Mouse (Mus musculus) heart, postnatal 36 days (tissue): Measurements from ENCODE around the gene Thap12. TPM values are rescaled to one million over a fixed set of nuclear protein-coding genes. Genes with fewer than 3 reads are reported as not detected.

Experiments used
- DNase-seq, 2 experiments: peaks; one replicate each; pipeline ENCODE4 v3.0.0; 2021 to 2022
- intact Hi-C: fragments of 180-260 bp; cut with DNase I; formaldehyde crosslinking; loops from one replicate; pipeline ENCODE4 v1.15.1; 2025
- total RNA-seq, 2 experiments: library from RNA; stranded (reverse); gene quantifications; 2 replicates each; pipeline ENCODE4 v1.2.3; 2021

Gene Thap12
- total RNA-seq, 2 experiments from 2014 or later = 71.1 to 72.8 TPM

DNA sequence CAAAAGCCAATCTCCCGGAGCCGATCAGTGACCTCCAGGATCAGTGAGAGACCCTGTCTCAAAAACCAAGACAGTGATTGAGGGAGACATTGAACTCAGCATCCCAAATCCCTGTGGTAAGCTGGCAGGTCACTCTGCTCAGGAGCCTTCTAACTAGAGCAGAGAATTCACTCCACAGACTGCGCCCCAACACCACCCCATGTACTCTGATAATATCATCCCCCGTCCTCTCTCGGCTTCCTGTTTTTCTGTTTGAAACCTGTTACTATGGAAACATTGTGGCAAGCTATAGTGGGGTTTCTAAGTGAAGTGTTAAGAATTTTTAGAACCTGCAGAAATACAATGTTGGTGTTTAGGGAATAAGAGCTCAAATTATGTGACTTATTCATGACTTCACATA is 8.9 kb upstream of the Thap12 start:
- DNase-seq = no peak
- intact Hi-C loops = no loop called here

DNA sequence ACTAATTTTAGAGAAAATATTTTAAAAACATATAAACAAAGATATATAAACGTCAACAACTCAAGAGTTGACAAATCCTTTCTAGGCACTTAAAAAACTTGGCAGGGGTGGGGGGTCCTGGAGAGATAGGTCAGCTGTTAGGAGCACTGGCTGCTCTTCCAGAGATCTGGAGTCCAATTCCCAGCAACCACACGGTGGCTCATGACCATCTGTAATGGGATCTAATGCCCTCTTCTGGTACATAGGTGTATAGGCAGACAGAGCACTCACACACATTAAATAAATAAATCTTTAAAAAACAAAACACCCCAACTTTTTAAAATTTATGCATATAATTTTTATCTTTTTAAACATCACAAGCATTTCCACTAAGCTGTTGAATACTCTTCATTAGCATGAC is 5.4 kb upstream of the Thap12 start:
- intact Hi-C loops = loop anchor here (5.0 kb wide), 1 partner anchor 215 kb away; no protein-coding TSS in a partner anchor
- no peak for DNase-seq

DNA sequence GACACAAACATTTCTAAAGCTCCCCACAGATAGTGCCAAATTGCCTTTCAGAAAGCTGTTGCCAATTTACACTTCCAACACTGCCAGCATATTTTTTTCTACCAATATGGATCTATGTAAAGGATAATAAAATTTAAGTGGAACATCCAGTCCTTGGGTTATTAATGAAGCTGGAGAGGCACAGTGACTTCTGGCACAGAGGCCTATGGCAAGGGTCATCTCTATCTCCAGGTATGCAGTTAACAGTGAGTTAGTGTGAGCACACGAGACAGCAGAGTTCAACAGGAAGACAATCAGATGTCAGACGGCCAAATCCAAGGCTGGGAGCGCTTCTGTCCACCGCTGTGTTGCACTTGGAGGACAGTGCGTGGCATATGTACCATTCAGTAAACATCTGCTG is 4.9 kb upstream of the Thap12 start:
- no peak for DNase-seq
- intact Hi-C loops = loop anchor here (5.0 kb wide), 1 partner anchor 216 kb away; no protein-coding TSS in a partner anchor

DNA sequence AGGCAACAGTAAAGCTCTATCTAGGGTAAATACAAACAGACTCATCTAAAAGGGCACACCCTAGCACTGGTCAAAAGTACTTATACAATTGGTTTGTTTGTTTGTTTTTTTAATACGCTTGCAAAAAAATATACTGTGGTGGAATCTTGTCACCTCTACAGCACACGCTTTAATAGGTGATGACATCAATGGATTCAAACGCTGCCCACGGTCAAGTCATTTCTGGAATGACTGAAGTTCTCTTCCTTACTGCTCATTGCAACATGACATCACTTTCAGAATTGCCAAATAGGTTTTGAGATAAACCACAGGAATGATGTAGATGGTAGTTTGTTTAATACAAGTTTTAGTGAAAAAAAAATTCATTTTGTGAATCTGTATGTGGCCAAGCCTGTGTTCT is 4.3 kb upstream of the Thap12 start:
- intact Hi-C loops = loop anchor here (5.0 kb wide), 1 partner anchor 216 kb away; no protein-coding TSS in a partner anchor
- no peak for DNase-seq

DNA sequence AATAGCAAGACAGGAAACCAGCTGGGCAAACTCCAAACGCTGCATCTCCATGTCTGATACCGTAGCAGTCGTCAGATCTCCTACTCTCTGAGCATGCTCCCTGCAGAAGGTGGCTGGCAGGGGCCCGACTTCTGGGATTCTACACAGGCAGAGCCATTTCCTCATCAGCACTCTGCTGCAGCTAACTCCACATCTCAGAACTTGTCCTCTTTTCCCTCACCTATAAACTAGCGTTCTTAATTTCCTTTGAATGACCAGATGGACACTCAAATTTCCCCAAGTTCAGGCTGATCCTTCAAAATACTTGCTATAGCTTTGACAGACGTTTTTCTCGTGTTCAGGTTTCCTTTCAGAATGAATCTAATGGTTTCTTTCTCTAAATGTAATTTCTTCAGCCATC is 1.1 kb upstream of the Thap12 start:
- intact Hi-C loops = loop anchor here (2.0 kb wide), 1 partner anchor 45 kb away; the partner anchor contains the start of gene Emsy
- DNase-seq = no peak

DNA sequence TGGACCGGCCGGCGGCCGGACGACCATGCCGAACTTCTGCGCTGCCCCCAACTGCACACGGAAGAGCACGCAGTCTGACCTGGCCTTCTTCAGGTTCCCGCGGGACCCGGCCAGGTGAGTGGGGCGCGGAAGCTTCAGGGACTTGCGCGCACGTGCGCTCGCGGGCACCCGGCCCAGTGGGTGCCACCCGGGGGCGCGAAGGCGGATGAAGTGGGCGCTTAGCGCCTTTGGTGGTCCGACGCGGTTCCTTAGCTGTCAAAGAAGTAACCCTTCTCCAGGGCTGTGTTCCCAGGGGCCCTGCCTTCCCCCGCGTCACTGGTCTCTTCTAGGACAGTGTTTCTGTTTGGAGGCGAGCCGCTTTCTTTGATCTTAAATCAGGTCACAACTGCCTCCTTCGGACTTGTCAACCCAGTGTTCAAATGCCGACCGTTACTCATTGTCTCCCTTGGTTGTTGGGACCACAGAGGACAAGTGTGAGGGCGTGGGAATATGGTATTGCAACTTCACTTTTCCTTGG is 520 bp downstream of the Thap12 start:
- DNase-seq = peak in 1 of 2 experiments; percentile 32
- intact Hi-C loops = loop anchor here (2.0 kb wide), 1 partner anchor 47 kb away; the partner anchor contains the start of gene Emsy

DNA sequence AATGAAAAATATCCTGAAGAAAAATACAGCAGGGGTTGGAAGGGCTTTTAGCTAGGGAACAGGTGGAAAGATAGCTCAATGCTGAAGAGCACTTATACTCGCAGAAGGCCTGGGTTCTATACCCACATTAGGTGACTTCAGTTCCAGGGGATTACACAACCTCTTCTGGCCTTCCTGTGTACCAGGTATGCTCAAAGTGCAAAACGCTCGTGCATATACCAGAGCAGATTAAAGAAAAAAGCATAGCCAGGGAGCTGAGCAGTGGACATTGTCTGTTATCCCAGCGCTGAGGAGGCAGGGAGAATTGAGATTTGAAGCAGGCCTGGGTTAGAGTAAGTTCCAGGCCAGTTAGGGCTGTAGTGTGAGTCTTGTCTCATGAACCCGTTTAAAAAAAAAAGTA is 1.4 kb downstream of the Thap12 start:
- no peak for DNase-seq

DNA sequence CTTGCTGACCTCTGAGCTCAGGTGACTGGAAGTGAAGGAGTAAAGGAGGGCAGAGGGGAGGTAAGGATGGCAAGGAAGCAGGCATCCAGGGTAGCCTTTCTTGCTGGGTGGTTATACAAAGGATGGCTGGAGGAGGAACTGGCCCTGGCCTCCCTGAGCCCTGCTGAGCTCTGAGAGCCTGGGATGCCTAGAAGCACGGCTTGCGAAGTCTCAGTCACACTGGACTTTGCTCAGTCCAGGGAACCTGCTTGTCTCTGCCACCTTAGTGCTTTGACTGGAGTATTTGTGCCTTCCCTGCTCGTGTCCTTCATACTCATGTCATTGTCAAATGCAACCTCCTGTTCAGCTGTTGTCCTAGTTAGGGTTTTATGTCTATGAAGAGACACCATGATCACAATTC is 10.8 kb downstream of the Thap12 start:
- no peak for DNase-seq
- intact Hi-C loops = no loop called here

More for the DNA sequence above, 1.4 kb downstream of the Thap12 start:
- intact Hi-C loops = no loop called here

DNA sequence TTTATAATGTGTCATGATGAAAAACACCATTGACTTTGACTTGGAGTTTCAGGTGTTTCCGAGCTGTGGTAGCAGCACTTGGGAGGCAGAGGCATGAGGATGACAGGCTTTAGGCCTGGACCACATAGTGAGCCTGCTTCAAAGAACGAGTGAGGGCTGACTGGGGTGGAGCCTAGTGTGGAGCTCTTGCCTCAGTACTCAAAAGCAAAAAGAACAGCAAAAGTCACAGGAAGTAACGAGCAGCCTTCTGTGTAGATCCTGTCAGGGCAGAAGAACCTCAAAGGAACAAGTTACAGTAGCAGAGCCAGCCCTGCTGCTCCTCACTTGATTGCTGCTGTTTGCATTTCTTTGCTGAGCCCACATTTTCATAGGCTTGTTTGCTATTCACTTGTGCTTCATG is 14.5 kb downstream of the Thap12 start:
- intact Hi-C loops = no loop called here
- no peak for DNase-seq

DNA sequence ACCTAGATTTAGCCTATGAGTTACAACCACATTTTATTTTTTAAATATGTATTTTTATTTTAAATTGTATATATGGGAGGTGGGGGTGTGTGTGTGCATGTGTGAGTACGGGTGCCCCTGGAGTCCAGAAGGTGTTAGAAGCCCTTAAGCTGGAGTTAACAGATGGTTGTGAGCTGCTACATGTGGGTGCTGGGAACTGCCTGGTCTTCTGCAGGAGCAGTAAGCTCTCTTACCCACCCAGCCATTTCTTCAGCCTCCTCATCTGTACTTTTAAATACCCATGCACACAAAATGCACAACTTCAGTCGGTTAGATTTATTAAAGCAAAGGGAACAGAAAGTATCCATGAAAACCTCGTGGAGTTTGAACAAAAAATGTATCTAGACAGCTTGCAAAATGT is 16.9 kb downstream of the Thap12 start:
- DNase-seq = no peak
- intact Hi-C loops = no loop called here

DNA sequence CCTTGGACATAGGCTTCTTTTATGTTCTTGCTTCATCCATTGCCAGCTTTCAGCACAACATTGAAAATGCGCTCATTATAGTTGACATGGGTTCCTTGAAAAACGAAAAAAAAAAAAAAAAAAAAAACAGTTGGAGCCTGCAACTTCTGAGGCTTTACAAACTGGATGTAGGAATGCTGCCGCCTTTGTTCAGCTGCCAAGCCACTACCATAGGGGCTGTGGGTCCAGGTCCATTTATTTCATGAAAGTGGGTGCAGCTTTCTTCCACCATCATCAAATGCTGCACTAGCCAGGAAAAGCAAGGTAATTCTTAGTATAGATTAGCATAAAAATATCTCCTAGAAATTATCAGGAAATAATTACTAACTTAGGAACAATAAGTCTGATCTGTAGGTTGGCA is 17.8 kb downstream of the Thap12 start:
- no peak for DNase-seq
- intact Hi-C loops = no loop called here

DNA sequence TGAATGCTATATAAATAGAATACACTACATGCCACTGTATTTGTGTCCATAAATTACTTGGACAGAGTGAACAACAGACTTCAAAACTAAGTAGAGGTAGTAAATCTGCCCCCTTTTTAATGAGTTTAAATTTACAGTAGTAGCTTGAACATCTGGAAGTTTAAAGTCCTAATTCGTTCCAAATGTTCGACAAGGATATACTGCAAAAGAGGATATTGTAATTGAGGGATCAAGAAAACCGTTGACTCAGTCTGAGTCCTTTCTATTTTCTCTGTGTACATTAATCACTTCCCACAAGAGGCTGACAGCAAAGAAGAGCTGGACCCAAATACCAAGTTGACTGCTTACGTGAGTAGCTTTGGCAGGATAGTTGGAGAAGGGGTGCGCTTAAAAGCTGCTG is 18.3 kb downstream of the Thap12 start:
- no peak for DNase-seq
- intact Hi-C loops = no loop called here

DNA sequence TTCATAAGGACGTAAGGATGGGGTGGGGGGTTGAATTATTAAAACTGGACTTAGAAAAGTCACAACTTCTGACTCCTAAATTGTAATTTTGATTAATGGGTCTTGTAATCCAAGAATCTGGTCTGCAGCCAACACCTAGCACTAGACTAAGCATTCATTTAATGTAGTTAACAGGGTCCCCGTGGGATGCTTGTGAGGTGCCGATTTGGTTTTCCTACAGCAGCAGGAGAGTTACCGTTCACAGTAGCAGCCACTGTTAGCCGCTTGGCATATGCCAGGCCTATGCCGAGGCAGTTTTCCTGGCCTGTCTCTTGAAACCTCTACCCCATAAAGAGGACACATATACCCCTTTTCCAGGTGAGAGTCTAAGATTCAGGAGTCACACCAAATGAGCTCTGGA is 18.7 kb downstream of the Thap12 start:
- intact Hi-C loops = no loop called here
- DNase-seq = no peak

DNA sequence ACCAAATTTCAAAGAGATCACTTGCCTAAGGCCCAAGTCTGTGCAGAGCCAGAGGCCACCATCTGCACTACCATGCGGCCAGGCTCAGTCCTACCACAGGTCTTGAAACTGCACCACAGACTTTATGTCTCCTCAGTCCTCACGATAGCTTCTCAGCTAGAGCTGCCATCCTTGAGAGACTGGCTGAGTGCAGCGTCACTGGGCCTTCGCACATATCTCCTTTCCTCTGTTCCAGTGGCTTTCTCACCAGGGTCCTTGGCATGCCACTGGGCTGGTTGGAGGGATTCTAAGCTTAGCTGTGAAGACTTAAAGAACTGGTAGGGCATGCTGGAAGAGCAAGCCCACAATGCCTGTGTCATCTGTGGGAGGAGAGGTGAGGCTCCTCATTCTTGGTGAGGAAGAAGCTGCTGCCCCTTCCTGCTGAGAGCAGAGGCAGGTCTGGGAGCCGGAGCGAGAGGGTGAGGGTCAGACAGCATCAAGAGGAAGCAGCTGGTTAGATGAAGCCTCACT is 22.8 kb downstream of the Thap12 start:
- DNase-seq = no peak
- intact Hi-C loops = no loop called here

DNA sequence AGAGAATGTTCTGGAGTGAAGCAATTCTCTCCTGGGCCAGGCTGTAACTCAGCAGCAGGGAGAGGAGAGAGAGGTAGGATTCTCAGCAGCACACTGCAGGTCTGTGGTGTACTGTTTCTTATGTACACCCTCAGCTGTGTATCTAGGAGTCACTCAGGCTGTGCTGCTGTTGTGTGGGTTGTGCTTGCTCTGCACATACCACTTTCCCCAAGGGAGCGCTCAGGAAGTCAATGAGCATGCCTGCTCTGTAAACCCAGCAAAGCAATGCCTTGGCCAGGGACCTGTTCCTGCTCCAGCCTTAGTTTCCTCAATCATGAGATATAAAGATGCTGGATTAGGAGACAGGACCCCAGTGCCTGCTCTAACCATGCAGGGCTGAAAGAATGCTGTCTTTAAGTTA is 25.1 kb downstream of the Thap12 start:
- DNase-seq = no peak
- intact Hi-C loops = no loop called here

DNA sequence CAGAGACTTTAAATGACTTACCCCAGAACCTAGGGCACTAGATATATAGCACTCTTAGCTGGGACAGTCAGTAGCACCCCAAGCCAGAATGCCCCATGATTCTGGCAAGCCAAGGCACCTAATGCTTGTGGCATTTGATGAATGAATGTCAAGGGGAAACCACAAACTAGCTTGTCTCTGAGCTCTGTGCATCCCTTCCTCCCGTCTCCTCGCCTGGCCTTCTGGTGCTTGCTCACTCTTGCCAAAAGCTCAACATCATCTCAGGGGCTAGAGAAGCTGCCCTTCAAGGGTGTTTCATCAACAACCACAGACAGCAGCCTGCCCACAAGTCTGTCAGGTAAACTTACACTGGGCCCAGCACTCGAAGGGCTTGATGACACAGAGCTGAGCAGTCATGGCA is 25.6 kb downstream of the Thap12 start:
- intact Hi-C loops = no loop called here
- no peak for DNase-seq

DNA sequence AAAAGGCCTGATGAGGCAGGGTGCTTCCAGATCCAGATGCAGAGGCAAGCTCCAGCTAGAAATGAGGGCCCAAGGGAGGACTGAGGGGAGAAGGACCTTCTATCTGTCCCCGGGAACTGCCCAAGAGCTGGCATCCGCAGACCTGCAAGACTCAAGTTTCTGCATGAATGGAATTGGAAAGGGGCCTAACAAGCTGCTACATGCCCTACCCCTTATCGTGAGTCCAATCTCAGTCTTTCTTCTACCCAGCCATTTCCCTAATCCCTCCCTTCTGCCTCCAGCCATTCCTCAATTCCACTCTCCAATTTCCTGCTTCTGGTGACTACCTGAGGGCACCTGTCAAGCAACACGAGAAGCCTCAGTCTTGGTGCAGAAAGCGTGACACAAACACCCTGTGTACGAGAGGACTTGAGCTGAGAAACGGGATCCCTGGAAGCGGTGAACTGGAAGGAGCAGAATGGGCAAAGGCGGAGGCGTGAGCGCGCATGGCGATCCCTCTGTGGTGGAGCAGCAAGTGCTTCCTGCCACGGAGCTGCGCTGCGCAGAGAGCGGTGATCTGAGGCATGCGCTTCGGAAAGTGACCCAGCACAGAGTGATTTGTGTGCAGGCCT is 26.9 kb downstream of the Thap12 start:
- intact Hi-C loops = no loop called here
- no peak for DNase-seq

DNA sequence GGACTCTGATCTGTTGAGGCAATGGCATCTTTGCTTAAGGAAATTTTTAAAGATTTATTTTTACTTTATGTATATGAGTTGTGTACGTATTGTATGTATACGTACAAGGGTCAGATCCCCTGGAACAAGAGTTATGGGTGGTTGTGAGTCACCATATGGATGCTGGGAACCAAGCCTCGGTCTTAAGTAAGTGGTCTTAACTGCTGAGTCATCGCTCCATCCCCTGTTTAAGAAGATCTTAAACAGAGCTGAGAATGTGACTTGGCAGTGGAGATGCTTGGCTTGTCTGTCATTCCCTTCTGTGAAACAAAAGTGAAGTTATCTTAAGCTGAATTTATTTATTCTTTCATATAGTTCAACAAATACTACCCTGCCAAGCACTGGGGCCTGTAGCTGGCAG is 31.1 kb downstream of the Thap12 start:
- intact Hi-C loops = no loop called here
- DNase-seq = no peak

DNA sequence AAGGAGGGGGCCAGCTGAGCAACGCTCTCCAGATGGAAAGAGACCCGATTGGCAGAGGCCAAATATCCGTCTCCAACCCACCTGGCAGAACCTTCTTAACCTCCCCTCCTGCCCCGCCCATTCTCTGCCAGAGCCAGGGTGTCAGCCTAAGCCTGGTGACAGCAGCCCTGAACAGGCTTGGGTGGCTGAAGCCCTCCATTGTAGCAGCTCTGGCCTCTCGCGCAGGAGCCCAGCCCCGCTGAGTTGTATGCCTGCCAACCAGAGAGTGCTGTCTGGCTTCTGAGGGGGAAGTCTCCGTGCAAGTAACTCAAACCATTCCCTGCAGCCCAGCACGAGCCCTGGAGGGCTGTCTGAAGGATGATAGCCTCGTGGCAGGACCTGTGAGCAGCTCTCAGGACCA is 32.0 kb downstream of the Thap12 start:
- peak in 1 of 2 experiments; percentile 30 for DNase-seq
- intact Hi-C loops = no loop called here

DNA sequence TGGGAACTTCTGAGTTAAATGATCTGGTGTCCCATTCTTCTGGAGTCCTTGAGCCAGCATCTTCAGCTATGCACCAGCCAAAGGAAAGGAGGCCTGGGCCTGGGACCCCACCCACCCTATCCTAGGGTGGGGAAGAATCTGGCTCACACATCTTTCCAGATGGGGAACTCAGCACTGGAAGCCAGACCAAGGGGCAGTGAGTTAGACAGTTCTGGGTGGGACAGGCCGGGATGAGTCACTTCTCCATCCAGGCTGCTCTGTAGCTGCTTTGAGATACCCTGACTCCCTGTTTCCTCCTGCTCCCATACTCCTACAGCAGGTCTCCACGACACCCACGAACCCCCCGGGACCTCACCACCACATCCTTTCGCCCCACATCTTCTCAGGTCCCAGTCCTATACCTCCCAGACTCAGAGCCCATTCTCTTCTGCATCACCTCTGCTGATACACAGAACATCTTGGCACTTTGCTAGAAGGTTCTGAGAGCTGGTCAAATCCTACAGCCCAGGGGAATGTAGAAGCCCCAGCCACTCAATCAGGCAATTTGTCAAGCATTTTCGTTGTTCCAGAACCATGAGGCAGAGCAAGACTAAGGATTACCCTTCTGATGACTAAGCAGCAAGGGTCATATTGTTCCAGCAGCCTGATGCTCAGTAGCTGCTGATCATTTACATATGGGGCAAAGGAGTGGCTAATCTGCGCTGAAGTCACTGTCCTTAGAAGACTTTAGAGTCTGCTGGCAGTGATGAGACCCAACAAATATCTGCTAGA is 34.1 kb downstream of the Thap12 start:
- DNase-seq = no peak
- intact Hi-C loops = no loop called here

DNA sequence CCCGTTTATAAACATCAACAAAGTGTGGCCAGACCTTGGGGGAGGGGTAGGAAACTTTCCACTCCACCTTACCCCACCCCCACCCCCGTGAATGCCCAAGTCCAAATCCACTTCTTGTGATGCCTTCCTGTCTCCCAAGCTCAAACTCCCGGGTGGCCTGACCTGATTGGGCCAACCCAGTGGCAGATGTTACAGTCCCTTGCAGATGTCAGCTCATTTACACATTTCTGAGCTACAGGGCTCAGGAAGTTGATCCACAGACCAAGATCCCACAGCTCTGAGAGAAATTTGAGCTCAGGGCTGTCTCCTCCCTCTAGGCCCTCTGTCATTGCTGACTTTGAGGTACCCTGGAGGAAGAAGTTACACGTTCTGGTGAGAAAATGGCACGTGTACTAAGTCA is 37.5 kb downstream of the Thap12 start:
- no peak for DNase-seq
- intact Hi-C loops = loop anchor here (5.0 kb wide), 1 partner anchor 337 kb away; no protein-coding TSS in a partner anchor

DNA sequence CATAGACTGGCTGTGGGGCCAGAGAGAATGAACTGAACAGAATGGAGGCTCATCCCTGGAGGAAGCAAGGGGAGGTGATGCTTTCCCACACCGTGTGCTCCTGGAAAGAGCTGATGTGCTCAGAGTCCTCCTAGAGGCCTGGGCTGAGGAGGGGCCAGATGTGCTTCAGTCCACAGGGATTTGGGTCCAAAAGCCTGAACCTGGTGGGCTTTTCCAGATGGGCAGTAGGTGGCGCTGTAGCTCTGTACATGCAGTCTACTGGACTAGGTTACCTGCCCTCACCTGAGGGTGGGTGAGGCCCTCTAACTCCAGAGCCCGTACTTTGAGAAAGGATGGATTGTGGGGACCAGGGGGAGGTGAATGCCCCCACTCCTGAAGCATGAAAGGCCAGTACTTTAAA is 40.4 kb downstream of the Thap12 start:
- DNase-seq = peak; percentile 66 to 76
- intact Hi-C loops = loop anchor here (1.0 to 5.0 kb wide), 3 partner anchors 36 to 334 kb away; no protein-coding TSS in a partner anchor
